Mouse (Mus musculus): ENCODE measurements at regions not wholly inside any gene's neighbourhood (a gene's known extent, or its start where the extent isn't known, plus 50 kb on each side); places are given as distances from the start of the nearest gene placed in this dataset.

DNA sequence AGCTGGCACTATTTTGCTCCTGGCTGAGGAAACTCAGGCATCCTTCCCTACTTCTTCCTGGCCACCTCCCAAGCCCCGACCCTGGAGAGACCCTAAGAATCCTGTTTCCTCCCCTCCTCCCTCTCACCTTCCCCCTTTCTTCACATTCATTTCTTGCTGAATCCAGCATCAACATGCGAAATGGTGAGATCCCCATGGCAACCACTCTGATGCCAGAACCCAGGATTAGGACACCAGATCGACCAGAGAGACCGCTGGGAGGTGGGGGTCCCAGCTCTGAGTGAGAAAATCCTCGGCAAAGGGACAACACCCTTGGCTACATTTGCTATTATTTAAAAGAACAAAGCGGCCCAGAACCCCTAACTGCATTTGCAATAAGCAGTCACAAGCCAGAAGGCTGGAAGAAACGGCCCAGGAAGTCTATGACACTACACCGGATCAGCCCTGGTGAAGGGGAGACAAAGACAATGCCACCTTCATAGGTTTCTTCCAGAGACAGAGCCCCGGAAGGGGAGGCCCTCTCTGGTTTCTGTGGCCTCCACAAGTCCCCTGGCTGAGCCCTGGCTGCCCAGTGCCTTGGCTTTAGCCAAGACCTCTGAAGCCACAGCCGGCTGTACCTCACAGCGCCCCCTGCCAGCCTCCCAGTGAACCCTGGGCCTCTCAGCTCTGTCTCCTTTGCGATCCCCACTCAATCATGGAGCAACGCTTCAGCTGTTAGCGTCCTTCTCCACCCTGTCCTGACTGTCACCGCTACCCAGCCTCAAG is 265.6 kb upstream of the Rpl38 start:
- H3K27me3 ChIP-seq (ENCODE audit: control insufficient read depth, insufficient read depth, low read length, poor library complexity, severe bottlenecking) = no peaks in the 10 kb centered on the region
- no peak for DNase-seq (ENCODE audit: low read depth, low spot score)
- no peaks in the 10 kb centered on the region for H3K36me3 ChIP-seq (ENCODE audit: control insufficient read depth, insufficient read depth, low read length, poor library complexity, severe bottlenecking)

DNA sequence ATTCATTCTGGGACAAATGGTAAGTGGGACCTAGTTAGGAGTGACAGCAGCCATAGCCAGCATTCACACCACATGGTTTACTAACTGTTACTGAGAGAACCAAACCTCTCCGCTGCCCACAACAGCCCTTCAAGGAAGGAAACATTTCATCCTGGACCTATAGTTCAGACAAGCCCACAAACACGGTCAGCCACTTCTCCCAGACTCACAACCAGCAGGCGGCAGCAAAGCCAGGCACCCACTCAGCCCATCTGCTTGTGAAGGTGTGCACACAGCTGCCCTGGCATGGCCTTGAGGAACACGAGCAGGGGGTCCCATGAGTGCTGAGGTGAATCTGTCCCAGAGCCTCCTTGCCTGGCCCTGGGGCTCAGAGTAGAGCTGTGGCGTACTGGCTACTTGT is 267.6 kb upstream of the Rpl38 start:
- no peaks in the 10 kb centered on the region for H3K27me3 ChIP-seq (ENCODE audit: control insufficient read depth, insufficient read depth, low read length, poor library complexity, severe bottlenecking)
- no peaks in the 10 kb centered on the region for H3K36me3 ChIP-seq (ENCODE audit: control insufficient read depth, insufficient read depth, low read length, poor library complexity, severe bottlenecking)
- peak; percentile 24 for DNase-seq (ENCODE audit: low read depth, low spot score)

DNA sequence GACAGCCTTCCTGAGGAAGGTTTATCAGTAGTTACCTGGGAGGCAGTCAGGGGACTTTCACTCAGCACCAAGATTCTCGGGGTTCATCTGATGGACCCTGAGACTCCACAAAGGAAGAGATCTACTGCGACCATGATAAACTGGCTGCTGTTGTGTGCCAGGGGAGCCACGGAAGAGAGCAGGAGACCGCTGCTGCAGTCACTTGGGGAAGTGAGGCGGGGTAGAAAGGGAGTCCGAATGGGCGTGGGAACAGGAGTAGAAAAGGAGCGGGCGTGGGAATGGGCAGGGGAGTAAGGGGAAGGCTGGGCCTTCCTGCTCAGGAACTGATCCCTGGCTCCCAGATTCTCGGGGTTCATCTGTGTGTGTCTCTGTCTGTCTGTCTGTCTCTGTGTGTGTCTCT is 276.2 kb upstream of the Rpl38 start:
- Histone ChIP-seq H3K36me3 (ENCODE audit: control insufficient read depth, insufficient read depth, low read length, poor library complexity, severe bottlenecking) (no peaks in the 10 kb centered on the region), H3K27me3 (ENCODE audit: control insufficient read depth, insufficient read depth, low read length, poor library complexity, severe bottlenecking) (no peaks in the 10 kb centered on the region)
- peak; percentile 19 for DNase-seq (ENCODE audit: low read depth, low spot score)

DNA sequence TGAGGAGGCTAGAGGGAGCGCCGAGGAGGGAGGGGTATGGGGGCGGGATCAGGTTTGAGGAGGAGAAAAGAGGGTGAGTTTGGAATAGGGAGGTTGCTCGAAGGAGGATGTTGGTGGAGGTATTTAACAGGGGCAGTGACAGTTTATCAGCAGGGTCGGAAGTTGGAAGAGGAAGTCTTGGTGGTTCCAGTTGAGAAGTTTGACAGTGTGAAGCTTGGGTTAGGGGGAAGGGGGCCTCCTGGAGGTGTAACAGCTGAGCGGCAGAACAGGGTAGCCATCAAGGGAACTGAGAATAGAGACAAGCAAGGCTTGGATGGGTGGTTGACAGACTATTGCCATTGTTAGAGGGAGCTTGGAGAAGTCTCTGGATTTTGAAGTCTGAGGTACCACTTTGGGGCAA is 276.8 kb upstream of the Rpl38 start:
- H3K36me3 ChIP-seq (ENCODE audit: control insufficient read depth, insufficient read depth, low read length, poor library complexity, severe bottlenecking) = no peaks in the 10 kb centered on the region
- H3K27me3 ChIP-seq (ENCODE audit: control insufficient read depth, insufficient read depth, low read length, poor library complexity, severe bottlenecking) = no peaks in the 10 kb centered on the region
- DNase-seq (ENCODE audit: low read depth, low spot score) = peak; percentile 78

DNA sequence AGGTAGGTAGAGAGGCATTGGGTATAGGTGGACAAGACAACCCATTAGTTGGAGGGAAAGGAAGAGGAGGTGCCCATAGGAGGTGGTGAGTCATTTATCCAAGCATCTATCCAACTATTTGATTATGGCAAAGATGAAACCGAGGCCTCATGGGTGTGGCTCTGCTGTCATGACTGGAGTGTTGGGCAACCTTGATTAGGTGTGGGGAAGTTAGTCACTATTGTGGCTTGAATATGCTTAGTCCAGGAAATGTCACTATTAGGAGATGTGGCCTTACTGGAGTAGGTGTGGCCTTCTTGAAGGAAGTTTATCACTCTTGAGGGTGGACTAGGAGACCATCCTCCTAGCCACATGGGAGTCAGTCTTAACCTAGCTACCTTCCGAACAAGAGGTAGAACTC is 281.2 kb upstream of the Rpl38 start:
- H3K36me3 ChIP-seq (ENCODE audit: control insufficient read depth, insufficient read depth, low read length, poor library complexity, severe bottlenecking) = no peaks in the 10 kb centered on the region
- H3K27me3 ChIP-seq (ENCODE audit: control insufficient read depth, insufficient read depth, low read length, poor library complexity, severe bottlenecking) = no peaks in the 10 kb centered on the region
- no peak for DNase-seq (ENCODE audit: low read depth, low spot score)

DNA sequence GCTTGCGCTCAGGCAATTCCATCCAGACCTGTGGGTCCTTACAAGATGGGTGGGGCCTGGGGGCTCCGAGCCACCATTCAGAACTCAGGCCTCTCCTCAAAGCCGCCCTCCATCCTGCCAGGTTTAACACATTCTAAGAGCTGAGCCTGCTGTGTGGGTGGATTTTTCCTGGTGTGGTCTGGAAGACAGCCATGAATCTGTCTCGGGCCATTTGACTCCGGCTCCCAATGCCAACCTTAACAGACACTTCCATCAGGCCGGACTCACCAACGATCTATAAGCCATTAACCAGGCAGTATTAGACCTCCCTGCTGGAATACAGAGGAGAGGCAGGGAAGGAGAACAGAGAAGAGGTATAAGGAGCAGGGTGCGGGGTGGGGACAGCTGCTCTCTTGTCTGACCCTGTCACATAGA is 288.9 kb upstream of the Rpl38 start:
- DNase-seq (ENCODE audit: low read depth, low spot score) = no peak
- Histone ChIP-seq H3K36me3 (ENCODE audit: control insufficient read depth, insufficient read depth, low read length, poor library complexity, severe bottlenecking) (no peaks in the 10 kb centered on the region), H3K27me3 (ENCODE audit: control insufficient read depth, insufficient read depth, low read length, poor library complexity, severe bottlenecking) (no peaks in the 10 kb centered on the region)

DNA sequence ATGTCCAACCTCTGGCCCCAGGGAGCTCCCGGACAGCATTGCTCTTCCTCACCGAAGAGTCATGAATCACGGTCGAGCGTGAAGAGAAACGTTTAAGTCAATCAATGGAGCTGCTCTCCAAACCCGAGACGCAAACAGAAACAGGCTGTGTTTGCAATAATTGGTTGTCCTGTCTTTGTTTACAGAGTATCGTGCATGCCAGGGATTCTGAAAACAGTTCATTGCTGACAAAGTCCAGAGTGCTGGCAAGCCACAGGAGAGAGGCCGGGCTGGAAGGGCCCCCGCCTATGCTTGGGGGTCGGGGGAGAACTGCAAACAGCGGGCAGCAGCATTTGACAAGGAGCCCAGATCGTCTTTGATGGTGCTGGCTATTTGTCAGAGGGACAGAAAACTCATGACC is 292.4 kb upstream of the Rpl38 start:
- Histone ChIP-seq H3K27me3 (ENCODE audit: control insufficient read depth, insufficient read depth, low read length, poor library complexity, severe bottlenecking) (no peaks in the 10 kb centered on the region), H3K36me3 (ENCODE audit: control insufficient read depth, insufficient read depth, low read length, poor library complexity, severe bottlenecking) (no peaks in the 10 kb centered on the region)
- no peak for DNase-seq (ENCODE audit: low read depth, low spot score)

DNA sequence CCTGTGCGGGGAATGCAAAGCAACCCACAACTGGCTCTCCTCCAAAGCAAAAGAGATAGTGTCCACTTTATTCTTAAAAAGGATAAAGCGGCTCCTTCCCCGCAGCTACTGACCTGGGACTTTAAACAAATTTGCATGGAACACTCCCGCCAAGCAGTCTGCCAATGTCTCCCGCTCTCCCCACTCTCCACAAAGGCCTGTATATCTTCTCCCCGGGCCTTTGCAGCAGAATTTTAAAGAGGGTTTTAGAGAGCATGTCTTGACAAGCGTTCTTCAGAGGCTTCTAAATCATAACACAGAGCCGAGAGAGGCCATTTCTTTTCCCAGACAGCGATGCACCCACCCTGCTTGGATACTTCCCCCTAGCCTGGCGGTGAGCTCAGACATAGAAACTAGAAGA is 297.6 kb upstream of the Rpl38 start:
- H3K36me3 ChIP-seq (ENCODE audit: control insufficient read depth, insufficient read depth, low read length, poor library complexity, severe bottlenecking) = no peaks in the 10 kb centered on the region
- DNase-seq (ENCODE audit: low read depth, low spot score) = no peak
- no peaks in the 10 kb centered on the region for H3K27me3 ChIP-seq (ENCODE audit: control insufficient read depth, insufficient read depth, low read length, poor library complexity, severe bottlenecking)

DNA sequence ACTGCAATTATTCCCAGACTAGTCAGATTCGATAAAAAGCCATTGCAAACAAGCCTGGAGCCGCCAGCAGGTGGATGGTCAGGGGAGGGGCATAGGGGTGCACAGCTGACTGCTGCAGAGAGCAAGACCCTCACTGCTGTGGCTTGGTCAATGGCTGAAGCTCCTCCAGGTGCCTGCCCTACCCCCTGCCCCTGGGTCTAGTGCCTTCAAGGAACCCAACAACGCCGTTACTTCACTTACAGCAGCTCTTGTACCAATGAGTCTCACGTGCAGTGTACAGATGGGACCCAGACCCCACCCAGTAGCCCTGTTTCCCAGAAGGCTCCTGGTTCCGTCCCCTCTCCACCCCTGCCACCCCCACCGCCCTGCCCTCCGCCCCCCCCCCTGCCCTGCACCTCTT is 300.5 kb upstream of the Rpl38 start:
- Histone ChIP-seq H3K27me3 (ENCODE audit: control insufficient read depth, insufficient read depth, low read length, poor library complexity, severe bottlenecking) (no peaks in the 10 kb centered on the region), H3K36me3 (ENCODE audit: control insufficient read depth, insufficient read depth, low read length, poor library complexity, severe bottlenecking) (no peaks in the 10 kb centered on the region)
- no peak for DNase-seq (ENCODE audit: low read depth, low spot score)

DNA sequence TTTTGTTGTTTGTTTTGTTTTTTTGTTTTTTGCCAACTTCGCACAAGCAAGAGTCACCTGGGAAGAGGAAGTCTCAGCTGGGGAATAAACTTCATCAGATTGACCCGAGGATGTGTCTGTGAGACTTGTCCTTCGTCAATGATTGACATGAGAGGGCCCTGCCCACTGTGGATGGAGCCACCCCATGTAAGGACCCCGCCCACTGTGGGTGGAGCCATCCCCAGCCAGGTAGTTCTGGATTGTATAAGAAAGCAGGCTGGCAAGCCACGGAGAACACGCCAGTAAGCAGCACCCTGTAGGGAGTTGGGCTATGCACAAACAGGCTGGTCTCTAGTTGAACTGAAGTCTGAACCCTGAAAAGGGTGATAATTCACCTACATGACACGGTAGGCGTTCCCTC is 294.1 kb upstream of the Sdk2 start:
- H3K36me3 ChIP-seq (ENCODE audit: control insufficient read depth, insufficient read depth, low read length, poor library complexity, severe bottlenecking) = no peaks in the 10 kb centered on the region
- no peak for DNase-seq (ENCODE audit: low read depth, low spot score)
- H3K27me3 ChIP-seq (ENCODE audit: control insufficient read depth, insufficient read depth, low read length, poor library complexity, severe bottlenecking) = no peaks in the 10 kb centered on the region

DNA sequence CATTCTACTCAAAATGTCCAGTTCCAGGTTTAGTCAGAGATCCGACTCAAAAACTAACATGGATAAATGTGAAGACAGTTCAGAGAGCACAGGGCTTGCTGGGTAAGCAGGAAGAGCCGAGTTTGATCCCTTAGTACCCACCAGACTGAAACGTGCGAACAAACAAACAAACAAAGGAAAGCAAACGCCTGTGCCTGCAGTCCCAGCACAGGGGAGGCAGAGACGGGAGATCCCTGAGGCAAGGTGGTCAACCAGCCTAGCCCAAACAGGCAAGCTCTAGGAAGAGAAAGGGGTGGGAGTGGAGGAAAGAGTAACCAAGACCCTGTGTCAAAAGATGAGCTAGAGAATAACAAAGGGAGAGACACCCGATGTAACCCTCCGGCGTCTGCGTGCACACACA is 293.5 kb upstream of the Sdk2 start:
- no peak for DNase-seq (ENCODE audit: low read depth, low spot score)
- no peaks in the 10 kb centered on the region for H3K36me3 ChIP-seq (ENCODE audit: control insufficient read depth, insufficient read depth, low read length, poor library complexity, severe bottlenecking)
- H3K27me3 ChIP-seq (ENCODE audit: control insufficient read depth, insufficient read depth, low read length, poor library complexity, severe bottlenecking) = no peaks in the 10 kb centered on the region

DNA sequence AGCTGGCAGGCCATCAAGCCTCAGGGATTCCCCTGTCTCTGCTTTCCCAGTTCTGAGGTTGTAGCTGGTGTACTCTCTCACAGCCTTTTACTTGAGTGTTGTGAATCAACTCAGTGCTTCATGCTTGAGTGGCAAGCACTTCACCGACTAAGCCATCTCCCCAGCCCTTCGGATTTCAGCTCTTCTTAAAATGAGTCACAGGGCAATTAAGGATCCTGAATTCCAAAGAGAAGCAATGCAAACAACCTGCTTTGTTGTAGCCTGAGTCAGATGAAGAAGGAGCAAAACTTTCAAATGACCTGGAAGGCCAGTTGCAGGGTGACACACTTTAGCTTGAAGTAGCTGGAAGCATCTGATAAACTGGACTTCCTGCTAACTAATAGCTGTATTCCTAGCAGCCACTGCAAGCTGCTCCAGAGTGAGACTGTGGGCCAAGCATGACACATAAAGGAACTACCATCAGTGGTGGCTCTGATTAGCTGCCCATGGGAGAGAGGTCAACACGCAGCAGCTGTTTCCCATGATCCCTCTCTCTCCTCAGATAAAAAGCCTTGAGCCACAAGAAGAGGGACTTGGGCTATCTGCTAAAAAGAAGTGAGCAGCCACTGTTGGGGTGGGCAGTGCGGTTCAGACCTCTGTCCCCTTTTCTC is 285.4 kb upstream of the Sdk2 start:
- Histone ChIP-seq H3K27me3 (ENCODE audit: control insufficient read depth, insufficient read depth, low read length, poor library complexity, severe bottlenecking) (no peaks in the 10 kb centered on the region), H3K36me3 (ENCODE audit: control insufficient read depth, insufficient read depth, low read length, poor library complexity, severe bottlenecking) (no peaks in the 10 kb centered on the region)
- DNase-seq (ENCODE audit: low read depth, low spot score) = no peak

DNA sequence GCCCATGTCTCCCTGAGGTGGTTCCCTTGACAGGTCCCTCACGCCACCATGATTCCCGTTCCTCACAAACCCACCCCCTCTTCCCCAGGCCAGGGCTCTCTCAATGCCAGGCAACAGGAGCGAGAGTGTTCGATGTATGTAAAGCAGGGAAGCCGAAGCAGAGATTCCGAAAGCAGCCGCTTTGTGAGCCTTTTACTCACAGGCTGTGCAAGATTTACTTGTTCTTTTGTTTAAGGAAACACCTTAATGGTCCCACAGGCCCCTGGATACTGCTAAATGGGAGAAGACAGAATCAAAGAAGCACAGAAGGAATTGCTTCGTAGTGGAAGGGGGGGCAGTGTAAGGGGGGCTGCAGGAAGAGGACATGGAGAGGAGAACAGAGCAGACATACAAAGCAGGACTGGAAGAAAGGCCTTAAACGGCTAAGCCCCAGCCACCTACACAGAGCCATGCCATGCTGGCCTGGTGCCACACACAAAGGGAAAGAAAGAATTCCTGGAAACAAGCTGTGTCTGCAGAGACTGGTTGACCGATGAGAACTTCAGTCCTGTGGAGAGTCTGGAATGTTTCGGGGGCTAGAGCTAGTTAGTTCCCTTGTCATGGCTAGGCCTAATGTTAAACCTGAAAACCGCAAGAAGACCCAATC is 270.1 kb upstream of the Sdk2 start:
- H3K27me3 ChIP-seq (ENCODE audit: control insufficient read depth, insufficient read depth, low read length, poor library complexity, severe bottlenecking) = no peaks in the 10 kb centered on the region
- DNase-seq (ENCODE audit: low read depth, low spot score) = no peak
- H3K36me3 ChIP-seq (ENCODE audit: control insufficient read depth, insufficient read depth, low read length, poor library complexity, severe bottlenecking) = no peaks in the 10 kb centered on the region

DNA sequence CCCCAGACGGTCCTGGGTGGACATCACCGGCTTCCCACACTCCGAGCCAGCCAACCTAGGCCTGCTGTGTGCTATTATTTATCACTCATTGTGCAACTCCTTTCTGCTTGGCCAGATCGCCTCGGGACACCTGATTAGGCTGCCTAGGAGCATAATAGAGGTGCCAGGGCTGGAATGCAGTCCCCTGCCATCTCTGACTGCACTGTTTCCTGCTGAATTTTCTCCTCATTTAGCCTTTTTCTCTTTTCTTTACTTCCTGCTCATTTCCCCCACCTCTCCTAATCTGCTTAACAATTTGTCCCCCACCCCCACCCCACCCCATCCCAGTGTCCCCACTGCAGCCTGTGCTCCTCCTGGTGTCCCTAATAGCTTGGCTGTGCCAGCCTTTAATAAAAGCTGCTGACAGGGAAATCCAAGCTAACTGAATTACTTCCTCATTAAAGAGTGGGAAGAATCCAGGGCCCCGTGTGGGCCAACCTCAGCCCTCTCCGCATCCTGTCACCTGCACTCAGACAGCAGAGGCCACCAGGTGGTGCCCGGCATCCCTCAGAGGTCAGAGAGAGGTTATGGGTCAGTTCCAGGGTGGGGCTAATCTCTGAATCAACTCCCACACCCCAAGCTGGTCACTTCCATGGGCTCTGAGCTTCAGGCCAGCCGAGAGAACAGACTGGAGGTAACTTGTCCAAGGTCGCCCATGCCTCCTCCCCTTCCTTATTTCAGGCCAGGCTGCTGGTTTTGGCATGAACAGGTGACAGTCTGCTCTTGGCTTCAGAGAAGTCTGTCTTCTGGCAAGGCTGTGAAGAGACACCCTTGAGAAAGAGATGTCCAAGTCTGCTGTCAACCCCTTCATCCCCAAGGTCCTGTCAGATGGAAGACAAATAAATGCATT is 269.3 kb upstream of the Sdk2 start:
- Histone ChIP-seq H3K36me3 (ENCODE audit: control insufficient read depth, insufficient read depth, low read length, poor library complexity, severe bottlenecking) (no peaks in the 10 kb centered on the region), H3K27me3 (ENCODE audit: control insufficient read depth, insufficient read depth, low read length, poor library complexity, severe bottlenecking) (no peaks in the 10 kb centered on the region)
- no peak for DNase-seq (ENCODE audit: low read depth, low spot score)

Measured in splenic B cell, adult 2 months (primary cell).